Mouse (Mus musculus): ENCODE measurements around the gene Slc37a2.

DNA sequence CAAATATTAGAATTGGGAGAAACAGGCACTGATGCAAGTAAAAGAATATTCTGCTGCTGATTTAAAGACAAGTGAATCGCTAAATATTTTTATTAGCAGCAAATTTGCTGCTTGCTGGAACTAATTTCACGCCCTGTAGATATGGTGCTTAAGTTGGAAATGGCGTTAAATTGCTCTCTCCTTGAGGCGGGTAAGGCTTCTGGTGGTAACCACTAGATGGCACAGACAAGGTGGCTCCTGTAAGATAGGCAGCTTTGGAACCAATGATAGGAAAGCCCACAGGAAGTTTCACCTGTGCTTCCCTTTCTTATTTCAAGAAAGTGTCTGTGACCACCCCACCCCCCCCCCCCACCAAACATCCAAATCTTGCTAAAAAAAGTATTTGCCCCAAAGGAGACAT, 58.5 kb downstream of the Slc37a2 start:
- TF ChIP-seq POLR2A (IDR thresholded peaks at IDR 0.05; ENCODE audit: low read depth, low read length) (no peak), CTCF (IDR thresholded peaks at IDR 0.05; ENCODE audit: extremely low read depth, insufficient read length, insufficient replicate concordance, low read depth, low read length) (no peak)

All from small intestine, adult 2 months (tissue).